Mouse (Mus musculus) thymus, adult 2 months (tissue): ENCODE measurements around the gene Slc27a1. TPM values are rescaled to one million over a fixed set of nuclear protein-coding genes. Genes with fewer than 3 reads are reported as not detected.
A peak's percentile ranks its signal among the peaks of the same experiment; 100 is the strongest.
"Not testable (repeated sequence)": the region's sequence is repeated elsewhere in the genome, so short reads cannot be mapped to it uniquely, and the experiment has no call there.

Experiments used
- DNase-seq: peaks from one replicate; pipeline ENCODE4 v3.0.0; 2021
- H3K27ac ChIP-seq: fragments of 200-500 bp; 2 replicates; pipeline ENCODE4 v1.5.1; 2012; ENCODE audit warnings: low read length, control low read depth; ENCODE audit not compliant: control insufficient read depth, insufficient read depth
- H3K27me3 ChIP-seq: fragments of 200-500 bp; 2 replicates; pipeline ENCODE4 v1.6.1; 2012; ENCODE audit warnings: mild to moderate bottlenecking, low read length, moderate library complexity, mixed read lengths; ENCODE audit not compliant: control insufficient read depth, insufficient read depth
- H3K36me3 ChIP-seq: fragments of 200-500 bp; 2 replicates; pipeline ENCODE4 v1.6.1; 2012; ENCODE audit warnings: mild to moderate bottlenecking, low read length, moderate library complexity; ENCODE audit not compliant: control insufficient read depth, insufficient read depth
- H3K4me1 ChIP-seq: fragments of 200-500 bp; replicated peaks from 2 replicates; pipeline ENCODE4 v1.6.1; 2012; ENCODE audit warnings: low read length; ENCODE audit not compliant: control insufficient read depth, insufficient read depth
- H3K4me3 ChIP-seq: fragments of 200-500 bp; 2 replicates; pipeline ENCODE4 v1.5.1; 2012; ENCODE audit warnings: mild to moderate bottlenecking, low read length, control low read depth, moderate library complexity; ENCODE audit not compliant: control insufficient read depth, insufficient read depth
- CTCF ChIP-seq: fragments of 200-500 bp; IDR thresholded peaks from 2 replicates; pipeline ENCODE4 v1.5.1; 2012; ENCODE audit warnings: mild to moderate bottlenecking, control low read depth, low read length, moderate library complexity, borderline replicate concordance; ENCODE audit not compliant: control insufficient read depth, poor library complexity, insufficient read depth; ENCODE audit errors: extremely low read depth
- POLR2A ChIP-seq: fragments of 200-500 bp; IDR thresholded peaks from 2 replicates; pipeline ENCODE4 v1.6.1; 2012; ENCODE audit warnings: mild to moderate bottlenecking, low read length, control low read depth, moderate library complexity; ENCODE audit not compliant: control insufficient read depth, poor library complexity, insufficient read depth; ENCODE audit errors: extremely low read depth
- WGBS: fragments of 180-500 bp; shearing (Covaris S2); methylation state at CpG from one replicate; pipeline ENCODE4 v1.1.7; 2018; 5-methylcytosine and 5-hydroxymethylcytosine counted together
- polyA plus RNA-seq: library from polyadenylated mRNA; depleted of rRNA; stranded (reverse); fragments of >200 nt; gene quantifications from 2 replicates; pipeline ENCODE4 v1.2.3, GENCODE M21; 2012

The Slc27a1 gene
- polyA plus RNA-seq, 1 experiment = 176 TPM

DNA sequence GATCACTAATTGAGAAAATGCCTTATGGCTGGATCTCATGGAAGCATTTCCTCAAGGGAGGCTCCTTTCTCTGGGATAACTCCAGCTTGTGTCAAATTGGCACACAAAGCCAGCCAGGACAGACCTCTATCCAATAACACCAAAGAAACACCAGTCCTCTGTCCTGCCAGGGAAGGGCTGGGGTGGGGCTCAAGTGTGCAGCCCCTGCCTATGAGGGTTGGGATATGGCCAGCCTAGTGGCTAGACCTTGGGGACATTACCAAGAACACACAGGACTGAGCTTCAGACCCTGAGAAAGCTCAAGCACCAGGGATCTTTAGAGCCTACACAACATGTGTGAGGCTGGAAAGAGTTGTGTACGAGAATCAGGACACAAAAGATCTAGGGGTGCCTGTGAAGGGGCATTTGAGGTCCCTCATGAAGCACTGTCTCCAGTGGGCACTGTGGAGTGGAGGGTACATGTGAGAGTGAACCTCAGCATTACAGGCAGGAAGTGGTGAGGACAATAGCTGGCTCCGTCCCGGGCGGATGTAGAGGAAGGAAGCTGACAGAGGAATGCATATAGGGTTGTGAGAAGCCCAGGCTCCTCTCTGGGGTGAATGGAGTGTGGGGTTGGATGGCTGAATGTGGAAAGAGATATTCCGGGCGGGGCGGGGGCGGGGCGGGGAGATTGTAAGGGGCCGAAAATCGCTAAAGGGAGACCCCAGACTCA is 40.2 kb upstream of the Slc27a1 start:
- H3K27me3 ChIP-seq = no peaks in the 10 kb centered on the region
- 11% methylated on average over 11 of the region's 11 CpGs for WGBS
- H3K27ac ChIP-seq = peak overlapping the region; percentile 21; the same call in 1 of the 2 replicates
- H3K4me3 ChIP-seq = no peak overlapping the region
- peak; percentile 57 for DNase-seq
- no peaks in the 10 kb centered on the region for H3K36me3 ChIP-seq
- H3K4me1 ChIP-seq = peaks cover 9% of the 10 kb centered on the region
- TF ChIP-seq CTCF = no peak
- no peak for TF ChIP-seq POLR2A

DNA sequence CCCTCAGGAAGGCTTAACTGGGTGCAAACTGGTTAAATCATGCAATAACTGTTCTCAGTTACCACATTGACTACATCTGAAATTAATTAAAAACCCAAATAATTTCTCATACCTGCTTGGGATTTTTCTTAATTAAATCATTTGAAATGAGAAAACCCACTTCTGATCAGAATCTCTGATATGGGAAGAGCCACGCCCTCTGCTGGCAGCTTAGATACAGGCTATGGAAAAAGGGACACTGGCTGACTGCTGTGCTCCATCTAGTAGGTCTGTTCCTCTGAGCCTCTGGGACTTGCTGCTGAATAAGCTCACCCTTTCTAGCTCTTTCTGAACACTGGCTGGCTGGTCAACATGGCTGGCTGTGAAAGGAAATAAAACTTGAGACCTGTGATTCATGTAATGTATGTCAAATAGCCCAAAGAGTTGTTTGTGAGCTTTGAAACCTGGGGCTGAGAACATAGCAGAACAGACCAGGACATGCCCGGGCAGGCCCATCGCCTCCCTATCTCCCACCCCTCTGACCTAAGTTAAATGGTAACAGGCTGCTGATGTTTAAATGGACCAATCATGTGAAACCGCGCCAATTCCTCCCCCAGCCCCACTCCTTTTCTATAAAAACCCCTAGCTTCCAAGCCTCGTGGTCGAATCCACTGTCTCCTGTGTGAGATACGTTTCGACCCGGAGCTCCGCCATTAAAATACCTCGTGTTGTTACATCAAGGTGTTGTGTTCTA is 37.8 kb upstream of the Slc27a1 start:
- H3K4me3 ChIP-seq, H3K36me3 ChIP-seq, DNase-seq, H3K27ac ChIP-seq, H3K27me3 ChIP-seq: not testable (repeated sequence)
- 86% methylated on average over 8 of the region's 12 CpGs for WGBS
- H3K4me1 ChIP-seq = peaks cover 19% of the 10 kb centered on the region

DNA sequence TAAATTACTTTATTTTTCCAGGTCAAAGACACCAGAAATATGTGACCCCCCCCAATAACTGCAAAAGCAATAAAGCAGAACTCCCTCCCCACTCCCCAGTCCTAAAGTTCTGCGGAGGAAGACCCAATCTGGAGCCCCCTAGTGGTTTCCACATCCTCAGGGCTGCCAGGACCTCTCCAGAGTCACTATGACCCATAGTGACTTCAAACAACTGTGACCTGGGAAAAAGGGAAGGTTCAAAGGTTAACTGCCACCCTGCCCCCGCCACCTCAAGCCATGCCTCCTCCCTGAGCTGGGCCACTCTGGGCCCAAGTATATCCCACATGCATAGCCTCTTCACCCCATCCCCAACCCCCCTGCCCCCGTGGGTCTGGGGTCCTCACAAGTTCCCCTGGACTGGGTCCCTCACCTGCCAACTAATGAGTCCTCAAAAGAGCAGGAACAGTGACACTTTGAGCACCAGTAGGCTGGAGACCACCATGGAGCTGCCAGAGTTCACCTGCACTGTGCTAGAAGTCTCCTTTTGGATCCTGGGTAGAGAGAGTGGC is 34.3 kb upstream of the Slc27a1 start:
- 88% methylated on average over 3 of the region's 3 CpGs for WGBS
- TF ChIP-seq POLR2A (no peak), CTCF (no peak)
- Histone ChIP-seq H3K27me3 (no peaks in the 10 kb centered on the region), H3K4me1 (peaks cover 28% of the 10 kb centered on the region), H3K36me3 (no peaks in the 10 kb centered on the region), H3K4me3 (no peak overlapping the region), H3K27ac (no peak overlapping the region)
- DNase-seq = no peak

DNA sequence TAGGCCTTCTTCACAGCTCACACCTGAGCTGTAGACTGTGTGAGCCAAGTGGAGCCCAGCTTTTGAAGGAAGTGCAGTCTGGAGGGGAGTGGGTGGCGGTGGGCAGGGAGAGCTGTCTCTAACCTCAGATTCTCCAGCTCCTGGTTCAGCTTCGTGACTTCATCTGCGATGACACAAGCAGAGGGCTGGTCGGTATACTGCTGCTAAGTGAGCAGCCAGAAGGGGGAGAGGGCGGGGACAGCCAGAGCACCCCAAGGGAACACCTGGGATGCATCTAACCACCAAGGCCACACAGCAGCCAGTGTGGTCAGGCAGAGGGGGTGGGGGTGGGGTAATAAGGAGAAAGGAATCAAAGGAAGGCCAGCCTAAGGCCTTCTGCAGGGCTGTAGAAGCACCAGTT is 33.0 kb upstream of the Slc27a1 start:
- Histone ChIP-seq H3K36me3 (no peaks in the 10 kb centered on the region), H3K4me3 (0 out of 2 replicates have a peak overlapping the region, but pooled peaks have one; percentile 25), H3K27ac (peak overlapping the region; percentile 1; the same call in 1 of the 2 replicates), H3K4me1 (peaks cover 28% of the 10 kb centered on the region), H3K27me3 (no peaks in the 10 kb centered on the region)
- 0 out of 2 replicates have a peak, but pooled peaks have one; percentile 34 for TF ChIP-seq CTCF
- no peak for TF ChIP-seq POLR2A
- WGBS = 7% methylated on average over 5 of the region's 5 CpGs
- DNase-seq = peak; percentile 60

DNA sequence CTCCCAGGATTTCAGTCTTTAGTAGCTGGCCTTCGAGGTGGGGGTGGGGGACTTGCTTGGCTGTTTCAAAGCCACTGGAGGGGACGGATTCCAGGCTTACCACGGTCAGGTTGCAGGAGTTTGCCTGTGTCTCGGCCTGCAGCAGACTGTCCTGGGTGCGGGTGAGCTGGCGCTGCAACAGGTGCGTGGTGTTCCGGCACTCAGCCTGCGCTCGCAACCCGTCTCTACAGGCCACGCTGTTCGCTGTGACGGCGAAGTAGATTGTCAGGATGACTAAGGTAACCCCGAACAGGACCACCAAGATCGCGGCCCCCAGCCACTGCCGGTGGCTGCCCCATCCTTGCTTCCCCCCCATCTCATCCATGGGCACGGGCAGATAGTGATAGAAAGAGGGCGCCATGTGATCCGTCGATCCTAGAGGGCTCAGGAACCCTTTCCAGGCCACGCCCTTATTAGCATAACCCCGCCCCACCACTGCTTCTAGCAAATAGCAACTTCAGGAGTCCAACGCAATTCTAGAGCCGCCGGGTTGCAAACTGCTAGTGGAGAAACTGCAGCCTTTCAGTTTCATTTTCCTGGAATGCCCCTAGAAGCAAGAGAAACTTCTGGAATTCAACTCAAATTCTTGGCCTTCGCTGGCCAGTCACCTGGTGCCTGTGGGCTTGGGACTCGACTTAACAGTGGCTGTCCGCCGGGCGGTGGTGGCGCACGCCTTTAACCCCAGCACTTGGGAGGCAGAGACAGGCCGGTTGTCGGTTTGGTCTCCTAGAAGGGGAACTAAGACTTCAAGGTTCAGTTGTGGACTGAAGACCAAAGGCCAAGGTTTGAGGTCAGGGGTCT is 31.4 kb upstream of the Slc27a1 start, which contains the start of gene Bst2:
TSS of gene Bst2 (minus strand) at position 429 of the 840 bp plus-strand sequence.
- H3K27ac ChIP-seq = peak within 1 kb of the TSS; percentile 76
- H3K36me3 ChIP-seq = no peaks in the 10 kb centered on the region
- peak; percentile 92 for DNase-seq
- 1% methylated on average over 37 of the region's 37 CpGs for WGBS
- H3K4me3 ChIP-seq = peak within 1 kb of the TSS; percentile 99
- H3K27me3 ChIP-seq = no peaks in the 10 kb centered on the region
- H3K4me1 ChIP-seq = peaks cover 28% of the 10 kb centered on the region
- TF ChIP-seq POLR2A = no peak
- TF ChIP-seq CTCF = no peak

DNA sequence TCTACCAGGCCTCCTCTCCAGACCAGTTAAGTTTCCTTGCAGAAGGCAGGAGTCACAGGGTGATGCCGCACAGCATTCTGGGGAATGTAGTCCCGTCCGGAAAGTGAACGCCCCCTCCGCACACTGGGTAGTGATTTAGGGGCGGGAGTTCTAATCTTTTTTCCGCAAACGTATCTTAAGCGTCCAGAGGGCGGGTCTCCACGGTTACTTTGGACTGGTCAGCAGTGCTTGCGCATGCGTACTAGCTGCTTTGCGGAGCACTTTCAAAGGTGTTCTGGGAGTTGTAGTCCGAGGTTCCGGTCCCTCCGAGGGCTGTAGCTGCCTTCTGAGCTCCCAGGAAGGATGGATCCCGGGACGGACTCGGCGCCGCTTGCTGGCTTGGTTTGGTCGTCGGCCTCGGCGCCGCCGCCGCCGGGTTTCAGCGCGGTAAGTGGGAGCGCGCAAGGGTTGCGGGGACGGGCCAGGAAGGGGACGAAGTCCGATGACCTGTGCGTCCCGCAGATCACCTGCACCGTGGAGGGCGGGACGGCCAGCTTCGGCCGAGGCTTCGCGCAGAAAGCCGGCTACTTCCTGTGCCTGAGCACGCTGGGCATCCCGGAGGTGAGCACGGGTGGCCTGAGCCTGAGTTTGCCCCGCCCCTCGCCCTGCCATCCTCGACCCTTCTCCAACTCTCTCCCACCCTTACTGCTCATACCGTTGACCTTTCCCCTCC is 25.9 kb upstream of the Slc27a1 start, which contains the start of gene Mvb12a:
TSS of gene Mvb12a (plus strand) at position 291 of the 712 bp plus-strand sequence.
- under 1% methylated on average over 55 of the region's 55 CpGs for WGBS
- DNase-seq = peak; percentile 93
- TF ChIP-seq CTCF (0 out of 2 replicates have a peak, but pooled peaks have one; percentile 22), POLR2A (no peak)
- no peaks in the 10 kb centered on the region for H3K36me3 ChIP-seq
- peaks cover 27% of the 10 kb centered on the region for H3K4me1 ChIP-seq
- H3K27me3 ChIP-seq = no peaks in the 10 kb centered on the region
- no peak within 1 kb of the TSS for H3K27ac ChIP-seq
- H3K4me3 ChIP-seq = peak within 1 kb of the TSS; percentile 76
